Mouse (Mus musculus): ENCODE measurements around the gene Chmp2b. TPM values are rescaled to one million over a fixed set of nuclear protein-coding genes. Genes with fewer than 3 reads are reported as not detected.

The Chmp2b gene
- polyA plus RNA-seq, 1 experiment from 2014 or later: 44.0 TPM

Other genes with a start within 250 kb of the Chmp2b start
- gene Pou1f1, start 42.2 kb downstream of the Chmp2b start, polyA plus RNA-seq (2014; fragmentation: Nextera tagmentation; extraction: Ambion mirVana): not detected in 2 replicates

Measured in midbrain, embryonic 11.5 days (tissue).